Mouse (Mus musculus) thymus, adult 18-20 months (tissue): ENCODE measurements at regions not wholly inside any gene's neighbourhood (a gene's known extent, or its start where the extent isn't known, plus 50 kb on each side); places are given as distances from the start of the nearest gene placed in this dataset.

Source experiments
- DNase-seq, 2 experiments: peaks; one replicate each; pipeline ENCODE4 v3.0.0; 2022; ENCODE audit warnings: mixed read lengths in 2 of 2

- DNase-seq: no peak
These were observed 1281.4 kb upstream of the A1bg start for GRCm38 (mm10) chr15:62203951-62204905.

- no peak for DNase-seq
These were observed 1280.1 kb upstream of the A1bg start for GRCm38 (mm10) chr15:62202781-62203375.

GRCm38 (mm10) chr15:62198721-62199120, 1275.9 kb upstream of the A1bg start:
- no peak for DNase-seq

- no peak for DNase-seq
These were observed 1275.4 kb upstream of the A1bg start for GRCm38 (mm10) chr15:62198194-62198593.

GRCm38 (mm10) chr15:62195440-62195839, 1272.6 kb upstream of the A1bg start:
- no peak for DNase-seq

- no peak for DNase-seq
These were observed 1269.9 kb upstream of the A1bg start for GRCm38 (mm10) chr15:62192706-62193105.

GRCm38 (mm10) chr15:62191641-62192040, 1268.8 kb upstream of the A1bg start:
- no peak for DNase-seq

- no peak for DNase-seq
These were observed 1268.3 kb upstream of the A1bg start for GRCm38 (mm10) chr15:62190977-62191614.

- no peak for DNase-seq
These were observed 1267.6 kb upstream of the A1bg start for GRCm38 (mm10) chr15:62190224-62190910.

GRCm38 (mm10) chr15:62189565-62190181, 1266.9 kb upstream of the A1bg start:
- DNase-seq: no peak

GRCm38 (mm10) chr15:62186548-62186947, 1263.7 kb upstream of the A1bg start:
- no peak for DNase-seq

GRCm38 (mm10) chr15:62183803-62184202, 1261.0 kb upstream of the A1bg start:
- no peak for DNase-seq

GRCm38 (mm10) chr15:62181454-62181910, 1258.7 kb upstream of the A1bg start:
- peak; percentile 11 to 56 for DNase-seq

GRCm38 (mm10) chr15:62180718-62181117, 1257.9 kb upstream of the A1bg start:
- DNase-seq: no peak

- no peak for DNase-seq
These were observed 1257.0 kb upstream of the A1bg start for GRCm38 (mm10) chr15:62179801-62180200.

GRCm38 (mm10) chr15:62178568-62178967, 1255.8 kb upstream of the A1bg start:
- DNase-seq: no peak

GRCm38 (mm10) chr15:62177768-62178410, 1255.1 kb upstream of the A1bg start:
- DNase-seq: no peak

- DNase-seq: no peak
These were observed 1253.3 kb upstream of the A1bg start for GRCm38 (mm10) chr15:62176076-62176475.

- no peak for DNase-seq
These were observed 1251.1 kb upstream of the A1bg start for GRCm38 (mm10) chr15:62173633-62174543.

- DNase-seq: no peak
These were observed 1248.8 kb upstream of the A1bg start for GRCm38 (mm10) chr15:62171632-62172031.

GRCm38 (mm10) chr15:62171167-62171566, 1248.4 kb upstream of the A1bg start:
- no peak for DNase-seq
